Mouse (Mus musculus): ENCODE data around the gene Vps13d. TPM values are rescaled to one million over a fixed set of nuclear protein-coding genes. Genes with fewer than 3 reads are reported as not detected.

The Vps13d gene
- polyA plus RNA-seq, 1 experiment from 2014 or later: 6.6 TPM

GRCm38 (mm10) chr4:145196586-145196985, 1.8 kb upstream of the Vps13d start:
- ATAC-seq: no peak
- H3K9ac ChIP-seq (replicated peaks): no peak overlapping the region
- peaks cover 41% of the 10 kb centered on the region for H3K4me1 ChIP-seq (ENCODE audit: insufficient read depth)
- H3K27ac ChIP-seq (ENCODE audit: low read depth): no peak overlapping the region
- peak; percentile 45 for TF ChIP-seq CTCF (IDR thresholded peaks at IDR 0.05; ENCODE audit: low read depth)
- TF ChIP-seq EP300 (IDR thresholded peaks at IDR 0.05; ENCODE audit: low read depth): no peak
- no peak overlapping the region for H3K4me3 ChIP-seq (ENCODE audit: low read depth, low read length)
- DNase-seq: no peak
- no peaks in the 10 kb centered on the region for H3K27me3 ChIP-seq (ENCODE audit: insufficient read depth, low read length)
- H3K4me2 ChIP-seq (ENCODE audit: low read depth, low read length): no peak overlapping the region
- 71% methylated on average over 4 of the region's 4 CpGs for WGBS (ENCODE audit: insufficient replicate concordance)
- H3K36me3 ChIP-seq (replicated peaks; ENCODE audit: insufficient read depth, low read length): no peaks in the 10 kb centered on the region
- H3K9me3 ChIP-seq (ENCODE audit: low read length): no peaks in the 10 kb centered on the region

- Histone ChIP-seq H3K27me3 (ENCODE audit: insufficient read depth, low read length) (no peaks in the 10 kb centered on the region), H3K4me3 (ENCODE audit: low read depth, low read length) (peak overlapping the region; percentile 81; the same call in 1 of the 2 replicates), H3K9me3 (ENCODE audit: low read length) (no peaks in the 10 kb centered on the region), H3K36me3 (replicated peaks; ENCODE audit: insufficient read depth, low read length) (0 out of 2 replicates have a peak, but pooled peaks cover under 1% of the 10 kb centered on the region), H3K27ac (ENCODE audit: low read depth) (no peak overlapping the region), H3K4me2 (ENCODE audit: low read depth, low read length) (peak overlapping the region; percentile 30; the same call in 1 of the 2 replicates), H3K9ac (replicated peaks) (no peak overlapping the region), H3K4me1 (ENCODE audit: insufficient read depth) (peaks cover 29% of the 10 kb centered on the region)
- no peak for DNase-seq
- no peak for ATAC-seq
- TF ChIP-seq EP300 (IDR thresholded peaks at IDR 0.05; ENCODE audit: low read depth) (no peak), CTCF (IDR thresholded peaks at IDR 0.05; ENCODE audit: low read depth) (no peak)
- WGBS (ENCODE audit: insufficient replicate concordance): 24% methylated on average over 5 of the region's 5 CpGs
These were observed 367 bp upstream of the Vps13d start for GRCm38 (mm10) chr4:145195172-145195571.

DNA sequence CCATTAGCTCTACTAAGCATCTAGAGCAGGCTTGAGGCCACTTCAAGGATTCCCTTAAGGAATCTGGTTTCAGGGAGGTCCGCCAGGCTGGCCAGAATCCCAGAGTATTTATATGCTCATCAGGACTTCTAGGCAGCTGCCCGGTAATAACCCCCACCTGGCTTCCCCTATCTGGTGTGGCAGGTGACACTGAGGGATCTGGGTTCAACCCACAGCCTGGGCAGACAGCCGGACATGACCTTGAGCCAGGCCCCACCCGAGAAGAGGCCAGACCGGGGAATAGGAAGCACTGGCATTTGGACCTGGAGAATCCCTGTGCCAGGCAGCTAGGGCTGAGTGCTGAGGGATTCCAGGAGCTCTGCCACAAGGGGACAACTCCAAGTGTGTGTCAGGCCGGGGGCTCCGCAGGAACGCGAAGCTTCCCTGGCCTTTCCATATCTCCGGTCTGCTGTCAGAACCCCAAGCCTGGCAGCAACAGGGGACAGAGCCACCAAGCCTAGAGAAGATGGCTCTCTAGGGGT, 754 bp downstream of the Vps13d start:
- peak; percentile 59 for DNase-seq
- Histone ChIP-seq H3K27me3 (ENCODE audit: insufficient read depth, low read length) (no peaks in the 10 kb centered on the region), H3K4me2 (ENCODE audit: low read depth, low read length) (peak overlapping the region; percentile 82), H3K4me3 (ENCODE audit: low read depth, low read length) (peak overlapping the region; percentile 81), H3K9ac (replicated peaks) (peak overlapping the region; percentile 93), H3K36me3 (replicated peaks; ENCODE audit: insufficient read depth, low read length) (peaks cover 11% of the 10 kb centered on the region; the same call in 1 of the 2 replicates), H3K9me3 (ENCODE audit: low read length) (no peaks in the 10 kb centered on the region), H3K27ac (ENCODE audit: low read depth) (peak overlapping the region; percentile 85), H3K4me1 (ENCODE audit: insufficient read depth) (peaks cover 21% of the 10 kb centered on the region)
- TF ChIP-seq CTCF (IDR thresholded peaks at IDR 0.05; ENCODE audit: low read depth) (no peak), EP300 (IDR thresholded peaks at IDR 0.05; ENCODE audit: low read depth) (no peak)
- ATAC-seq: peak; percentile 60
- 2% methylated on average over 10 of the region's 10 CpGs for WGBS (ENCODE audit: insufficient replicate concordance)

DNA sequence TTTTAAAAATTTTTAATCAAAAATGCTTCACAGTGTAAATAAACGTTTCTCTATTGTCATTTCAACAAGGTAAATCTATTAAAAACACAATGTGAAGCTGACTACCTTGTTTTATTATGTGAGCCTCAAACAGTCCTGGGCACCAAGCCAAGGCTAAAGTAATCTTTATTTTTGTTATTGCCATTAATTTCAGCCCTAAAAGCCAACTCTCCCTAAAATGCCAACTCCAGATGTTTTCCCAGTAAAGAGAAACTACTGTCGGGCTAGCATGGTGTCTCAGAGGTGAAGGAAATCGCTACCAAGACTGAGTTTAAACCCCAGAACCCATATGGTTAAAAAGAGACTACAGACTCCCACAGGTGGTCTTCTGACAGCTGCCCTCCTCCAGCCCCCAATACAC, 1.4 kb downstream of the Vps13d start:
- ATAC-seq: no peak

GRCm38 (mm10) chr4:145192686-145193085, 2.1 kb downstream of the Vps13d start:
- Histone ChIP-seq H3K27ac (ENCODE audit: low read depth) (peak overlapping the region; percentile 75), H3K4me2 (ENCODE audit: low read depth, low read length) (peak overlapping the region; percentile 82), H3K27me3 (ENCODE audit: insufficient read depth, low read length) (no peaks in the 10 kb centered on the region), H3K4me1 (ENCODE audit: insufficient read depth) (peaks cover 21% of the 10 kb centered on the region), H3K9me3 (ENCODE audit: low read length) (no peaks in the 10 kb centered on the region), H3K36me3 (replicated peaks; ENCODE audit: insufficient read depth, low read length) (peaks cover 16% of the 10 kb centered on the region; the same call in 1 of the 2 replicates), H3K4me3 (ENCODE audit: low read depth, low read length) (no peak overlapping the region), H3K9ac (replicated peaks) (no peak overlapping the region)
- peak; percentile 31 for DNase-seq
- TF ChIP-seq EP300 (IDR thresholded peaks at IDR 0.05; ENCODE audit: low read depth) (no peak), CTCF (IDR thresholded peaks at IDR 0.05; ENCODE audit: low read depth) (no peak)
- no peak for ATAC-seq

More for the DNA sequence above, 1.4 kb downstream of the Vps13d start:
- H3K36me3 ChIP-seq (replicated peaks; ENCODE audit: insufficient read depth, low read length): peaks cover 16% of the 10 kb centered on the region; the same call in 1 of the 2 replicates
- H3K9ac ChIP-seq (replicated peaks): peak overlapping the region; percentile 93
- TF ChIP-seq CTCF (IDR thresholded peaks at IDR 0.05; ENCODE audit: low read depth) (no peak), EP300 (IDR thresholded peaks at IDR 0.05; ENCODE audit: low read depth) (no peak)
- H3K27me3 ChIP-seq (ENCODE audit: insufficient read depth, low read length): no peaks in the 10 kb centered on the region
- H3K4me3 ChIP-seq (ENCODE audit: low read depth, low read length): peak overlapping the region; percentile 81
- peaks cover 21% of the 10 kb centered on the region for H3K4me1 ChIP-seq (ENCODE audit: insufficient read depth)
- H3K9me3 ChIP-seq (ENCODE audit: low read length): no peaks in the 10 kb centered on the region
- peak overlapping the region; percentile 85 for H3K27ac ChIP-seq (ENCODE audit: low read depth)
- WGBS (ENCODE audit: insufficient replicate concordance): 45% methylated on average over 3 of the region's 3 CpGs
- peak overlapping the region; percentile 82 for H3K4me2 ChIP-seq (ENCODE audit: low read depth, low read length)
- DNase-seq: no peak

- Histone ChIP-seq H3K4me1 (ENCODE audit: insufficient read depth) (peaks cover 13% of the 10 kb centered on the region), H3K9me3 (ENCODE audit: low read length) (no peaks in the 10 kb centered on the region), H3K4me2 (ENCODE audit: low read depth, low read length) (no peak overlapping the region), H3K36me3 (replicated peaks; ENCODE audit: insufficient read depth, low read length) (peaks cover 31% of the 10 kb centered on the region), H3K27me3 (ENCODE audit: insufficient read depth, low read length) (no peaks in the 10 kb centered on the region), H3K4me3 (ENCODE audit: low read depth, low read length) (no peak overlapping the region), H3K9ac (replicated peaks) (no peak overlapping the region), H3K27ac (ENCODE audit: low read depth) (no peak overlapping the region)
- ATAC-seq: no peak
- no peak for TF ChIP-seq CTCF (IDR thresholded peaks at IDR 0.05; ENCODE audit: low read depth)
- TF ChIP-seq EP300 (IDR thresholded peaks at IDR 0.05; ENCODE audit: low read depth): no peak
- no peak for DNase-seq
These were observed 6.2 kb downstream of the Vps13d start for GRCm38 (mm10) chr4:145188561-145188960.
